ENCODE assay signal across 13 mouse cellular contexts in genomic region chr16:96362873-96363272, GRCm38 (mm10).
DNase-seq lines count a peak whose midpoint lies in the region; ATAC-seq and TF ChIP-seq lines count a peak whose summit lies in the region.
"Had no signal": no experiment of that assay in that cellular context is flagged by ENCODE, and none has a peak within 500 bp of the region (broad histone marks: within the 10 kb centered on the region; RNA-seq: fewer than 3 reads in every experiment).

No protein-coding gene starts in this region.

- peaks cover 3% of the 10 kb centered on the region for H3K36me3 ChIP-seq in intestine, postnatal 0 days (ENCODE audit: control insufficient read depth, insufficient read depth)
- no peaks in the 10 kb centered on the region for H3K36me3 ChIP-seq in liver, postnatal 0 days (replicated peaks; ENCODE audit: insufficient read depth, low read length)
- no peaks in the 10 kb centered on the region for H3K36me3 ChIP-seq in forebrain, postnatal 0 days (ENCODE audit: insufficient read depth)
- H3K36me3 ChIP-seq: embryonic facial prominence, embryonic 15.5 days; forebrain, embryonic 15.5 days; limb, embryonic 12.5 days had no signal

- TF ChIP-seq EP300 in liver, postnatal 0 days (IDR thresholded peaks at IDR 0.05; ENCODE audit: low read depth): peak; percentile 15; the same call in 1 of the 2 replicates

- peak overlapping the region; percentile 64 for H3K4me2 ChIP-seq in intestine, postnatal 0 days (replicated peaks; ENCODE audit: low read depth)
- H3K4me2 ChIP-seq in liver, postnatal 0 days (ENCODE audit: low read depth, low read length): peak overlapping the region; percentile 63; the same call in 1 of the 2 replicates
- H3K4me2 ChIP-seq in forebrain, postnatal 0 days (ENCODE audit: low read depth): no peak overlapping the region
- H3K4me2 ChIP-seq: embryonic facial prominence, embryonic 15.5 days; forebrain, embryonic 15.5 days; limb, embryonic 12.5 days had no signal

- 0 out of 2 replicates have a peak, but pooled peaks cover 2% of the 10 kb centered on the region for H3K4me1 ChIP-seq in intestine, postnatal 0 days (replicated peaks; ENCODE audit: control insufficient read depth, insufficient read depth, low read length)
- 0 out of 2 replicates have a peak, but pooled peaks cover 2% of the 10 kb centered on the region for H3K4me1 ChIP-seq in liver, postnatal 0 days (ENCODE audit: insufficient read depth)
- H3K4me1 ChIP-seq in forebrain, postnatal 0 days (ENCODE audit: insufficient read depth): no peaks in the 10 kb centered on the region
- H3K4me1 ChIP-seq: embryonic facial prominence, embryonic 15.5 days; forebrain, embryonic 15.5 days had no signal

- peak overlapping the region; percentile 43; the same call in 1 of the 2 replicates for H3K9ac ChIP-seq in intestine, postnatal 0 days (ENCODE audit: low read depth, low read length)
- H3K9ac ChIP-seq in liver, postnatal 0 days (replicated peaks): no peak overlapping the region
- H3K9ac ChIP-seq in forebrain, postnatal 0 days: no peak overlapping the region
- H3K9ac ChIP-seq: embryonic facial prominence, embryonic 15.5 days; forebrain, embryonic 15.5 days; limb, embryonic 12.5 days had no signal

- intact Hi-C loops in gastrocnemius, postnatal 36 days (cut with DNase I): loop anchor here (5.0 kb wide), 1 partner anchor 309 kb away; no protein-coding TSS in a partner anchor

- ATAC-seq in intestine, postnatal 0 days: peak; percentile 58
- ATAC-seq in liver, postnatal 0 days: peak; percentile 81
- no peak for ATAC-seq in forebrain, postnatal 0 days
- ATAC-seq: forebrain, embryonic 15.5 days had no signal

- H3K4me3 ChIP-seq in intestine, postnatal 0 days (ENCODE audit: low read depth, low read length): peak overlapping the region; percentile 39
- 0 out of 2 replicates have a peak overlapping the region, but pooled peaks have one; percentile 14 for H3K4me3 ChIP-seq in liver, postnatal 0 days (ENCODE audit: low read depth, low read length)
- H3K4me3 ChIP-seq in forebrain, postnatal 0 days (ENCODE audit: low read depth, low read length): no peak overlapping the region
- H3K4me3 ChIP-seq: embryonic facial prominence, embryonic 15.5 days; forebrain, embryonic 15.5 days; layer of hippocampus, adult 2 months; limb, embryonic 12.5 days had no signal

- peak overlapping the region; percentile 93 for H3K27ac ChIP-seq in intestine, postnatal 0 days (ENCODE audit: low read depth, low read length)
- H3K27ac ChIP-seq in liver, postnatal 0 days (ENCODE audit: low read depth): peak overlapping the region; percentile 82
- H3K27ac ChIP-seq in forebrain, postnatal 0 days (ENCODE audit: low read depth, low read length): no peak overlapping the region
- H3K27ac ChIP-seq: embryonic facial prominence, embryonic 15.5 days; forebrain, embryonic 15.5 days; layer of hippocampus, adult 2 months; limb, embryonic 12.5 days had no signal

- no peak for TF ChIP-seq CTCF in intestine, postnatal 0 days (IDR thresholded peaks at IDR 0.05; ENCODE audit: low read depth)
- TF ChIP-seq CTCF in liver, postnatal 0 days (IDR thresholded peaks at IDR 0.05; ENCODE audit: low read depth): no peak
- no peak for TF ChIP-seq CTCF in forebrain, postnatal 0 days (IDR thresholded peaks at IDR 0.05; ENCODE audit: low read depth)

- H3K9me3 ChIP-seq in intestine, postnatal 0 days (ENCODE audit: control insufficient read depth): no peaks in the 10 kb centered on the region
- H3K9me3 ChIP-seq in liver, postnatal 0 days (ENCODE audit: low read length): no peaks in the 10 kb centered on the region
- H3K9me3 ChIP-seq in forebrain, postnatal 0 days (ENCODE audit: low read length): no peaks in the 10 kb centered on the region
- H3K9me3 ChIP-seq: embryonic facial prominence, embryonic 15.5 days; forebrain, embryonic 15.5 days; limb, embryonic 12.5 days had no signal

- WGBS in intestine, postnatal 0 days: 19% methylated on average over 4 of the region's 4 CpGs
- WGBS in liver, postnatal 0 days (ENCODE audit: insufficient replicate concordance): 34% methylated on average over 4 of the region's 4 CpGs
- 85% methylated on average over 4 of the region's 4 CpGs for WGBS in forebrain, postnatal 0 days

- H3K27me3 ChIP-seq in intestine, postnatal 0 days (replicated peaks; ENCODE audit: control insufficient read depth, insufficient read depth, low read length): no peaks in the 10 kb centered on the region
- no peaks in the 10 kb centered on the region for H3K27me3 ChIP-seq in liver, postnatal 0 days (ENCODE audit: insufficient read depth, low read length)
- no peaks in the 10 kb centered on the region for H3K27me3 ChIP-seq in forebrain, postnatal 0 days (ENCODE audit: insufficient read depth, low read length)
- H3K27me3 ChIP-seq: forebrain, embryonic 15.5 days had no signal

- DNase-seq in embryo, embryonic 10.5 days (ENCODE audit: low spot score): peak; percentile 71
- peak; percentile 80 to 85 for DNase-seq in kidney, postnatal 25 days
- peak; percentile 66 for DNase-seq in liver, postnatal 0 days
- DNase-seq in forebrain, postnatal 0 days: no peak
- DNase-seq in gastrocnemius, postnatal 36 days: no peak
- DNase-seq in layer of hippocampus, adult 9-11 months: no peak
- DNase-seq: cerebellum, postnatal 14 days; thymus, postnatal 25 days had no signal

Comparison
In these comparisons a context has a peak if more than half of its experiments do, and no peak if none do; other contexts are left out.
1. DNase-seq: peak in embryo, embryonic 10.5 days (single experiment), kidney, postnatal 25 days (2 of 2) and liver, postnatal 0 days (single experiment); none in forebrain, postnatal 0 days (single experiment), gastrocnemius, postnatal 36 days (0 of 2) and layer of hippocampus, adult 9-11 months (single experiment).